Mouse (Mus musculus) embryonic facial prominence, embryonic 13.5 days (tissue): ENCODE data around the gene Nav1. TPM values are rescaled to one million over a fixed set of nuclear protein-coding genes. Genes with fewer than 3 reads are reported as not detected.

Source experiments
- ATAC-seq: fragments of 200-750 bp; cut with Nextera tagmentation; 2 replicates; pipeline ENCODE4 v1.8.0; 2017; ENCODE audit warnings: low read depth; ENCODE audit not compliant: insufficient number of reproducible peaks, insufficient read depth, low FRiP score, low TSS enrichment
- H3K27ac ChIP-seq: fragments of 300-500 bp; sonication (generic); 2 replicates; pipeline ENCODE4 v1.5.1; 2015; ENCODE audit warnings: moderate library complexity, mild to moderate bottlenecking, inconsistent platforms
- H3K27me3 ChIP-seq: fragments of 300-500 bp; sonication (generic); 2 replicates; pipeline ENCODE4 v1.6.1; 2015; ENCODE audit warnings: mild to moderate bottlenecking, inconsistent platforms
- H3K36me3 ChIP-seq: fragments of 300-500 bp; sonication (generic); 2 replicates; pipeline ENCODE4 v1.6.1; 2015; ENCODE audit warnings: mild to moderate bottlenecking, inconsistent platforms
- H3K4me1 ChIP-seq: fragments of 300-500 bp; sonication (generic); 2 replicates; pipeline ENCODE4 v1.6.1; 2015; ENCODE audit warnings: inconsistent platforms
- H3K4me2 ChIP-seq: fragments of 300-500 bp; sonication (generic); 2 replicates; pipeline ENCODE4 v1.6.1; 2015; ENCODE audit warnings: moderate library complexity, mild to moderate bottlenecking, inconsistent platforms
- H3K4me3 ChIP-seq: fragments of 300-500 bp; sonication (generic); 2 replicates; pipeline ENCODE4 v1.5.1; 2015; ENCODE audit warnings: mild to moderate bottlenecking, inconsistent platforms
- H3K9ac ChIP-seq: fragments of 300-500 bp; sonication (generic); 2 replicates; pipeline ENCODE4 v1.6.1; 2015; ENCODE audit warnings: mild to moderate bottlenecking, inconsistent platforms
- H3K9me3 ChIP-seq: fragments of 300-500 bp; sonication (generic); 2 replicates; pipeline ENCODE4 v1.6.1; 2016; ENCODE audit warnings: inconsistent platforms
- WGBS: fragments of 180-500 bp; shearing (Covaris S2); methylation state at CpG from one replicate; pipeline ENCODE4 v1.1.7; 2015; ENCODE audit warnings: mixed read lengths; 5-methylcytosine and 5-hydroxymethylcytosine counted together
- polyA plus RNA-seq: library from polyadenylated mRNA; unstranded; fragments of >200 nt; fragmentation: Nextera tagmentation; extraction: Ambion mirVana; gene quantifications from 2 replicates; pipeline ENCODE4 v1.2.1, GENCODE M21; 2015

Gene Nav1
- polyA plus RNA-seq, 1 experiment from 2014 or later: 11.6 TPM

- H3K4me2 ChIP-seq: no peak overlapping the region
- no peak overlapping the region for H3K4me3 ChIP-seq
- no peaks in the 10 kb centered on the region for H3K9me3 ChIP-seq
- WGBS: 94% methylated on average over 10 of the region's 10 CpGs
- H3K4me1 ChIP-seq: peaks cover 33% of the 10 kb centered on the region
- no peaks in the 10 kb centered on the region for H3K27me3 ChIP-seq
- no peak for ATAC-seq
- no peak overlapping the region for H3K27ac ChIP-seq
- no peak overlapping the region for H3K9ac ChIP-seq
- peaks cover 47% of the 10 kb centered on the region for H3K36me3 ChIP-seq
Observed at GRCm38 (mm10) chr1:135426645-135427044, 180.4 kb downstream of the Nav1 start.

- no peaks in the 10 kb centered on the region for H3K27me3 ChIP-seq
- no peak overlapping the region for H3K27ac ChIP-seq
- no peak overlapping the region for H3K9ac ChIP-seq
- H3K4me2 ChIP-seq: no peak overlapping the region
- H3K4me3 ChIP-seq: no peak overlapping the region
- 92% methylated on average over 6 of the region's 6 CpGs for WGBS
- no peaks in the 10 kb centered on the region for H3K9me3 ChIP-seq
- peaks cover 73% of the 10 kb centered on the region for H3K36me3 ChIP-seq
- H3K4me1 ChIP-seq: peaks cover 9% of the 10 kb centered on the region
- ATAC-seq: no peak
Observed at GRCm38 (mm10) chr1:135422772-135423171, 184.3 kb downstream of the Nav1 start.

- Histone ChIP-seq H3K4me2 (no peak overlapping the region), H3K9me3 (no peaks in the 10 kb centered on the region), H3K9ac (no peak overlapping the region), H3K27me3 (no peaks in the 10 kb centered on the region), H3K4me3 (no peak overlapping the region), H3K27ac (no peak overlapping the region), H3K36me3 (peaks cover 95% of the 10 kb centered on the region), H3K4me1 (no peaks in the 10 kb centered on the region)
- ATAC-seq: no peak
Observed at GRCm38 (mm10) chr1:135413996-135414395, 193.1 kb downstream of the Nav1 start.

GRCm38 (mm10) chr1:135412130-135412529 is 195.0 kb downstream of the Nav1 start:
- Histone ChIP-seq H3K4me3 (no peak overlapping the region), H3K36me3 (peaks cover 94% of the 10 kb centered on the region), H3K27me3 (no peaks in the 10 kb centered on the region), H3K27ac (no peak overlapping the region), H3K4me1 (no peaks in the 10 kb centered on the region), H3K9me3 (no peaks in the 10 kb centered on the region), H3K4me2 (no peak overlapping the region), H3K9ac (no peak overlapping the region)
- ATAC-seq: no peak
- WGBS: 77% methylated on average over 4 of the region's 4 CpGs

GRCm38 (mm10) chr1:135410967-135411366 is 196.1 kb downstream of the Nav1 start:
- no peak overlapping the region for H3K9ac ChIP-seq
- no peak overlapping the region for H3K4me3 ChIP-seq
- no peak overlapping the region for H3K4me2 ChIP-seq
- peaks cover 91% of the 10 kb centered on the region for H3K36me3 ChIP-seq
- no peak overlapping the region for H3K27ac ChIP-seq
- no peaks in the 10 kb centered on the region for H3K4me1 ChIP-seq
- WGBS: 88% methylated on average over 2 of the region's 2 CpGs
- no peak for ATAC-seq
- H3K9me3 ChIP-seq: no peaks in the 10 kb centered on the region
- H3K27me3 ChIP-seq: no peaks in the 10 kb centered on the region

- Histone ChIP-seq H3K27me3 (no peaks in the 10 kb centered on the region), H3K36me3 (peaks cover 91% of the 10 kb centered on the region), H3K4me3 (no peak overlapping the region), H3K9me3 (no peaks in the 10 kb centered on the region), H3K4me1 (no peaks in the 10 kb centered on the region), H3K9ac (no peak overlapping the region), H3K4me2 (no peak overlapping the region), H3K27ac (no peak overlapping the region)
- ATAC-seq: no peak
- WGBS: 97% methylated on average over 4 of the region's 4 CpGs
Observed at GRCm38 (mm10) chr1:135408973-135409372, 198.1 kb downstream of the Nav1 start.

GRCm38 (mm10) chr1:135405356-135405755 is 201.7 kb downstream of the Nav1 start:
- peaks cover 93% of the 10 kb centered on the region for H3K36me3 ChIP-seq
- no peak overlapping the region for H3K27ac ChIP-seq
- WGBS: 83% methylated on average over 7 of the region's 7 CpGs
- no peak overlapping the region for H3K4me3 ChIP-seq
- no peak for ATAC-seq
- no peaks in the 10 kb centered on the region for H3K27me3 ChIP-seq
- no peaks in the 10 kb centered on the region for H3K9me3 ChIP-seq
- no peaks in the 10 kb centered on the region for H3K4me1 ChIP-seq
- no peak overlapping the region for H3K4me2 ChIP-seq
- H3K9ac ChIP-seq: no peak overlapping the region

- Histone ChIP-seq H3K36me3 (peaks cover 90% of the 10 kb centered on the region), H3K27ac (no peak overlapping the region), H3K9ac (no peak overlapping the region), H3K4me1 (no peaks in the 10 kb centered on the region), H3K9me3 (no peaks in the 10 kb centered on the region), H3K4me2 (no peak overlapping the region), H3K4me3 (no peak overlapping the region), H3K27me3 (no peaks in the 10 kb centered on the region)
- ATAC-seq: no peak
- 89% methylated on average over 3 of the region's 3 CpGs for WGBS
Observed at GRCm38 (mm10) chr1:135401452-135402110, 205.5 kb downstream of the Nav1 start.

- Histone ChIP-seq H3K27me3 (no peaks in the 10 kb centered on the region), H3K9me3 (no peaks in the 10 kb centered on the region), H3K9ac (no peak overlapping the region), H3K36me3 (peaks cover 86% of the 10 kb centered on the region), H3K4me1 (no peaks in the 10 kb centered on the region), H3K27ac (no peak overlapping the region), H3K4me2 (no peak overlapping the region), H3K4me3 (no peak overlapping the region)
- 95% methylated on average over 5 of the region's 5 CpGs for WGBS
- ATAC-seq: no peak
Observed at GRCm38 (mm10) chr1:135399466-135399865, 207.6 kb downstream of the Nav1 start.

- 0 out of 2 replicates have a peak, but pooled peaks cover 2% of the 10 kb centered on the region for H3K4me1 ChIP-seq
- H3K4me3 ChIP-seq: no peak overlapping the region
- 88% methylated on average over 9 of the region's 9 CpGs for WGBS
- H3K36me3 ChIP-seq: peaks cover 80% of the 10 kb centered on the region
- no peak overlapping the region for H3K4me2 ChIP-seq
- H3K9ac ChIP-seq: no peak overlapping the region
- no peaks in the 10 kb centered on the region for H3K9me3 ChIP-seq
- H3K27me3 ChIP-seq: no peaks in the 10 kb centered on the region
- H3K27ac ChIP-seq: no peak overlapping the region
- ATAC-seq: no peak
Observed at GRCm38 (mm10) chr1:135385161-135385560, 221.9 kb downstream of the Nav1 start.
